Mouse (Mus musculus): ENCODE measurements around the gene Nfkbil1.
"Not testable (repeated sequence)": the region's sequence is repeated elsewhere in the genome, so short reads cannot be mapped to it uniquely, and the experiment has no call there.

Gene Nfkbil1

DNA sequence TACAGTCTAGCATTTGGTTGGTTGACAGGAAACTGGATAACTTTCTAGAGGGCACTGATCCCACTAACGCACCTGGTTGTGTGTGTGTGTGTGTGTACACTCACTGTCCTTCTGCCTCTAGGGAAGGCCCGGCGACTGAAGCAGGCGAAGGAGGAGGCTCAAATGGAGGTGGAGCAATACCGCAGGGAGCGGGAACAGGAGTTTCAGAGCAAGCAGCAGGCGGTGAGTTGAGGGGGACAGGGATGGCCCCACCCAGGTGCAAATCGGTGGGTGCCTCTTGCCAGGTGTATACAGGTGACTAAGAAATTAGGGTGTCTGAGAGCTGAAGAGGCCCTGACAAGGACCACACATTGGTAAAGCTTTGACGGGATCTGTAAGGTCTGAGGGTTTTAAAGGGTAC is 1.4 kb upstream of the Nfkbil1 start:
- DNase-seq (ENCODE audit: low read depth): no peak

DNA sequence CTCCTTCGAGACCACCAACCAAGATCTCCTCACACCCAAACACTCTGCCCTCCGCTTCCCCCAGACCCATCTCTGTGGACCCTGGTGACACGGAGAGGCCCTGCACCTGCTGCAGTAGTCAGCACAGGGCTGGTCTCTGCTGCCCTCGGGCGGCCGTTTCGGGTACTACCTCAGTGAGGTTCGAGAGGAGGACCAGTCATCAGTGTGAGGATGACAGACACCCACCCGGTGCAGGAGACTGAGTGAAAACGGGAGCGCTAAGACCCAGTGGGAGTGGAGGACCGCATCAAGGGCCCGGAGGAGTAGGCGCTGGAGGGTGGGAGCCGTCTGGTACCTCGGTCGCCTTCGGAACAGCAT is 776 bp upstream of the Nfkbil1 start:
- DNase-seq (ENCODE audit: low read depth): peak; percentile 95

GRCm38 (mm10) chr17:35234903-35235302 is 689 bp downstream of the Nfkbil1 start:
- DNase-seq (ENCODE audit: low read depth): peak; percentile 69

DNA sequence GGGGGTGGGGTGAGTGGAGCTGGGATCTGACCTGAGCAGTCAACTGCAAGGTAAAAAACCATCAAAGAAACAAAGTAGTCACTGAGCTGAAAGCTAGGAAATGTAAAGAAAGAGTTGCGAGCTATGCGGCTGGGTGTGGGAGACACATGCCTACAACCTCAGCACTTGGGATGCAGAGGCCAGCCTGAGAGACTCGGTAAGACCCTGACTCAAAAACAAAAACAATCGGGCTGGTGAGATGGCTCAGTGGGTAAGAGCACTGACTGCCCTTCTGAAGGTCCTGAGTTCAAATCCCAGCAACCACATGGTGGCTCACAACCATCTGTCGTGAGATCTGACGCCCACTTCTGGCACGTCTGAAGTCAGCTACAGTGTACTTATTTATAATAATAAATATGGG is 1.5 kb downstream of the Nfkbil1 start:
- DNase-seq (ENCODE audit: low read depth): not testable (repeated sequence)

DNA sequence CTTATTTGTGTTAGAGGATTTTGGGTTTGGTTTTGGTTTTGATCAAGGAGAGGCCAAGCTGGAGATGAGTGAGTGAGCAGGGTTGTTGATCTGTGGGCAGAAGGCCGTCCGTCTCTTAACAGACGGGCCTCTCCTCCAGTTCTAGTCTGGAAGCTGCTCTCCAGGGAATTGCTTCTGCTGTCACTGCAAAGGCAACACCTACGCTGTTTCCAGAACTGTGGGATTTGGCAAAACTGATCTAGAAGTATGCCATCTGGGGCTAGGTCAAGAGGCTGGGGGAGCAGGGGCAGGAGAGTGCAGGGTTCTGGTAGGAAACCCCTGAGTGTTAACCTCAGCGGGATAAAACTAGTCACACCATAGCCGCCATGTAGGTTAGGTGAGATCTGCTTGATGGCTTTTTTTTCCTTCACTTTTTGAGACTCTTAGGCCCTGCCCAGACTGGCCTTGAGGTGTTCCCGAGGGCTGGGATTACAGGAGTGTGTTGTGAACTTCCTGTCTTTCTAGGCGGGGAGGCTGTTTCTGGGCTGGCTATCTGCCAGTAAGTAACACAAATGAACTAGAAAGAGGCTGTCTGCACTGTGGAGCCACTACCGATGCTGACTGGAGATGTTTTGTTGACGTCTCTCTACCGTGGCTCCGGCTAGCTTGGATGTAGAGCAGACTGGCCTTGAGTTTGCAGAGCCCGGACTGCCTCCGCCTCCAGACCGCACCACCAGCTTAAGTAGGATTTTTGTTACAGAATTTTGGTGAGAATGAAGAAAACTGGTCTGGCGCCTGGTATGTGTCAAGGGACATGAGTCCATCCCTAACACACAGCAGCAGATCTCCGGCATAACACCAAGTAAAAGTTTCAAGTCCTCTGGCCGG is 2.2 kb downstream of the Nfkbil1 start, which contains the start of gene Atp6v1g2:
Gene Atp6v1g2 (plus strand): TSS at position 547 of the 867 bp plus-strand sequence.
- DNase-seq (ENCODE audit: low read depth): no peak

GRCm38 (mm10) chr17:35232659-35233058 is 2.9 kb downstream of the Nfkbil1 start:
- no peak for DNase-seq (ENCODE audit: low read depth)

GRCm38 (mm10) chr17:35232043-35232442 is 3.5 kb downstream of the Nfkbil1 start:
- DNase-seq (ENCODE audit: low read depth): peak; percentile 93

DNA sequence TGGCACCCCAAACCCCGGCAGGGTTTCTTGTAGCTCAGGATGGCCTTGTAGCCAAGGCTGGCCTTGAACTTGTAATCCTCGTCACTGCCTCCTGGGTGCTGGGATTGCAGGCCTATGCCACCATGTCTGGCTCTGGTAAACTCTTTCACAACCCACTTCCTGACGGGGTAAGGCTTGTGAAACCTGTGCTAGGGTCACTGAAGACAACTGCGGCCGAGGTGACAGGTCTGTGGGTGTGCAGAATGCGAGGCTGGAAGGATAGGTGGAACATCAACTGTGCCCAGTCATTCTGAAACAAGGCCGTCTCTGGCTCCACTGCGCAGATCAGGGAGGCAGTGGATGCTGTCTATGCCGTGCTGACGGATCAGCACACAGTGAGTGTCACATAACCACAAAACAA is 4.6 kb downstream of the Nfkbil1 start:
- no peak for DNase-seq (ENCODE audit: low read depth)

DNA sequence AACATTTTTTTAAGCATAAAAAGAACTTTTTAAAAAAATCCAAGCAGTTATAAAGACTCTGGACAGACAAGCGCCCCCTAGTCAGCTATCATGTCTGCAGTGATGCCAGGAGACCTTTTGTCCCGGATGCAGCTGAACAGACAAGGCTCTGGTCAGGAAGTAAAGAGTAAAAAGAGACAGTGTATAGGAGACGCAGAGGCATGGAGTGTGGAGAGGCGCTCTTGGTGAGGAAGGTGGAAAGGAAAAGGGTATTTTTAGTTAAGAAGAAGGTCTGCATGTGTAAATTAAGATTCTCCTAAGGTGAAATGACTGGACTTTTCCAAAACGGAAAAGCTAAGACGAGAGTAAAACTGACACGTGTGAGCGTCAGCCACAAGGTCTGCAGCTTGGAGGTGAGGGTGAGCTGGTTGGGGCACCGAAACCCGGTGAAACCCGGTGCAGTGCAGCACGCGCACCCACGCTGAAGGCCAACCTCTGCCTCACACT is 9.0 kb downstream of the Nfkbil1 start:
- DNase-seq (ENCODE audit: low read depth): no peak

DNA sequence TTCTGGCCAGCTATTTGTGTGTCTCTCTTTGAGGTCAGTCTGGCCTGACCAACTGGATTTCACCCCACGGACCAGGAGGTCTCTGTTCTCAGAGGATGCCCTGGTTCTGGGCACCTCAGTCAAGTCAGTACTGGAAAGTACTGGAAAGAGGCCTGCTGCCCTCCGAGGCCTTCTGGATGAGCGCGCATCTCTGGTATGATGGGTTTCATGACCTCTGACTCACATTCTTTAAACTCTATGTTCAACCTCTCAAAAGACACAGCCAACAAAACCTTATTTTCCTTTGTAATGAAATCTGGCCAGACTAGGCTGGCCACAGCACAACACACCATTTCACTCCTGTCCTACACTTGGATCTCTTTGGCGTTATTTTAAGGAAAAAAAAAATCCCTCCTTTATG is 10.1 kb downstream of the Nfkbil1 start:
- DNase-seq (ENCODE audit: low read depth): peak; percentile 69

DNA sequence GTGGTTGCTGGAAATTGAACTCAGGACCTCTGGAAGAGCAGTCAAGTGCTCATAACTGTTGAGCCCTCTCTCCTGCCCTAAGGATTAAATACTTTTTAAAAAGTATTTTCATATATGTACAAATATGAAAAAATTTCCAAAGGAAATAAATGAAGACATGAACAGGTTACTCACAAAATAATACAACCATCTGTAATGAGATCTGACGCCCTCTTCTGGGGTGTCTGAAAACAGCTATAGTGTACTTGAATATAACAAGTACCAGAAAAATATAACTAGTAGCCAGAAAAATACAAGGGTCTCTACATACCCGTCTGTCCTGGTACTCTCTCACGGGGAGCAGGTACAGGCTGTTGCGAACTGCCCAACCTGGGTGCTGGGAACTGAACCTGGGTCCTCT is 11.0 kb downstream of the Nfkbil1 start:
- no peak for DNase-seq (ENCODE audit: low read depth)

DNA sequence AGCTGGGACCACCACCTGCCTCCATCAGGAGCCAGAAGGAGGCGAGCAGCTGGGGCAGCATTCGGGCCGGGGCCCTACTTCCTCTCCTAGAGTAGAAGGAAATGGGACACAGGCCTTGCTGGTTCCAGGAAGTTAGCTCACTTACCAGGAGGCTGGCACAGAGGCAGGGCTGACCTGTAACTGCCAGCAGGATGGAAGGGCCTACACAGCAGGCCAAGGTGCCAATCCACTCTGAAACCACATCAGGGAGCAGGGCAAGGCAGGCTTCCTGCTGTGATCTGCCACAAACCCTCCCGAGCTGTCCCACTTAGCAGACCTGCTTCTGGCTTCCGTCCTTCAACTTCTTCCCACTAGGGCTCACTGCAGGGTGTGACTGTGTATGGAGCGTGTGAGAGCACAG is 13.3 kb downstream of the Nfkbil1 start:
- DNase-seq (ENCODE audit: low read depth): no peak

DNA sequence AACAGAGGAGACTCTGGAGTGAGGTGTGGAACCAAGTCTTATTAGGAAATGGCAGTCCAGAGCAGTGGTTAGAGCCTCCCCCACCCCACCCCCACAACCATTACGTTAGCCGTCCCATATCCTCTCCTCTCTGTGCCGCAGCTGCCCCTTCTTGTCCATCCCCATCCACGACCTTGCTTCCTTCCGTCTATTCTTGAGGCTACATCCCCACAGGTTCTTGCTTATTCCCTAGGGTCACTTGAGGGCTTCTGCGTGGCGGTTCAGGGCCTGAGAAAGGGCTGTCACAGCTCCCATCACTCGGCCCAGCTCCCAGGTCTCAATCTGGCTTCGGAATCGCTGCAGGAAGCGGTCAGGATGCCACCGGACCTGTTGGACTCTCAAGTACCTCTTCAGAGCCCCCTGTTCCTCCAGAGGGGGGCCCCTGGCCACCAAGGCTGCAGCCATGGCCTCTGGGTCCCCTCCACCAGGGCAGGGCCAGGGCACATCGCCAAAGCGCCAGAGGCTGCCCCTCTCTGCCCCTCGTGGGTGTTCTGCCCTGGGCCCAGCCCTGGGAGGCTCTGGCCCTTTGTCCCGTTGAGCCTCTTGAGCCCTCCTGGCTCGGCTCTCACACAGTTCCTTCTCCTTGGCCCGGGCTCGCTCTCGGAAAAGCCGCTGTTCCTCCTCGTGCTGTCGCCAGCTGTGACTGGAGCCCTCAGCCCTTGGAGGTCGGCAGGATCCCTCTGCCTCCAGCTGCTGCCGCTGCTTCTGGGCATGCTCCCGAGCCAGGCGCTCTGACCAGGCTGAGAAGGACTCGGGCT is 15.2 kb downstream of the Nfkbil1 start, which contains the start of gene Gm16181:
Gene Gm16181 (plus strand): TSS at position 679 of the 797 bp plus-strand sequence.
- no peak for DNase-seq (ENCODE audit: low read depth)

DNA sequence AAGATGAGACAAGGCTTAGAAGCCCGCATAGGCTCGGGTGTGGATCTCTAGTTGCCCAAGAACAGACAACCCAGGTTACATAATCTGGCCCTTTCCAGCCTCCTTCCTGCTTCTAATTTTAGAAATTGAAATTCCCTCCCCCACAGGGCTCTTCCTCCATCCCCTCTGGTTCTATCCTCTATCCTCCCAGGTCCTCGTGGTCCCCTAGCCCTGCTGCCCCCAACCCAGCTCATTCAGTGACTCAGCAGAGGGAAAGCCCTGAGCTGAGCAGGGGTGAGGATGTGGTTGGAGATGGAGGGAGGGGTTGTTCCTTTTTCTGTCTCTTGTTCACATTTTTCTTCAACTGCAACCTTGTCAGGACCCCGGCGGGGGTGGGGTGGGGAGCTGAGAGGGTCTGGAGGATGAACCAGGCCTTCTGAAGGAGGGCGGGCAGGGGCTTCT is 16.0 kb downstream of the Nfkbil1 start:
- DNase-seq (ENCODE audit: low read depth): no peak

DNA sequence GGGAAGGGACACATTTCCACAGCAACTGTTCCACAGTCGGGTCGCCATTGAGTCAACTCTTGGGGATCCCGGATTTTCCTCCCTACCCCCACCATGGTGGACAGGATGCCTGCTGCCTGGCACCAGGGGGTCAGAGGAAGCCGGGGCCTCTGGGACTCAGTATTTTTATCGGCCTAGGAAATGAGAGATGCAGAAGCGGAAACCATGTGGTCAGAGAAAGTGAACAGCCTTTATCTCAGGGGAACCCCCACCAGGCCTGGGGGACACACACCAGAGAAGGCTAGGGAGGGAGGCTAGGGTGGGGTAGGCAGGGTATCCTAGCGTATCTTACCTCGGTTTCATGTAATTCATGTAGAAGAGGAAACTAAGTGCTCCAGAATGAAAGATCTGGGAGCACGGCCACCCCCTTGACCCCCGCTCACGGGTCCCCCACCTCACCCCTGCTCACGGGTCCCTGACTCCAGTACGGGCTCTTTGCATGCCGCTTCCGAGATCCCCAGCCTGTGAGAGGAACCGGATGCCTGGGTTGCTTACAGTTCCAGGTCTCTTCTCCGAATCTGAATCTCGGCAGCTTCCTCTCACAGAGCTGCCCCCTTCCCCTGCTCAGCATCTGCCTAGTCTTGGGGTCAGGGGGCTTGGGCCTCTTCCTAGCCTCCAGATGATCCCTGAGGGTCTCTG is 16.9 kb downstream of the Nfkbil1 start:
- no peak for DNase-seq (ENCODE audit: low read depth)

DNA sequence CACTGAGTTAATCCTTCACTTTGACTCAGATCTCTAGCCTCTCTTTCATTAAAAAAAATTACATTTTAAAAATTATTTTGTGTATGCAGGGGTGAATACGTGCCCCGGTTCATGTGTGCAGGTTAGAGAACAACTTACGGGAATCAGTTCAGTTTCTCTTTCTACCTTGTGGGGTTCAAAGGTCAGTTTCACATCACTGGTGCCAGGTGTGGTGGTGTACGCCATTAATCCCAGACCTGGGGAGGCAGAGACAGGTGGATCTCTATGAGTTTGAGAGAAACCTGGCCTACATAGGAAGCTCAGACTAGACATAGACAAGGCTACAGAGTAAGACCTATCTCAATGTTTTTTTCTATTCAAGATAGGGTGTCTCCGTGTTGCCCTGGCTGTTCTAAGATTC is 22.5 kb downstream of the Nfkbil1 start:
- no peak for DNase-seq (ENCODE audit: low read depth)

GRCm38 (mm10) chr17:35210593-35210992 is 25.0 kb downstream of the Nfkbil1 start:
- no peak for DNase-seq (ENCODE audit: low read depth)

GRCm38 (mm10) chr17:35209785-35210535 is 25.6 kb downstream of the Nfkbil1 start:
- no peak for DNase-seq (ENCODE audit: low read depth)

DNA sequence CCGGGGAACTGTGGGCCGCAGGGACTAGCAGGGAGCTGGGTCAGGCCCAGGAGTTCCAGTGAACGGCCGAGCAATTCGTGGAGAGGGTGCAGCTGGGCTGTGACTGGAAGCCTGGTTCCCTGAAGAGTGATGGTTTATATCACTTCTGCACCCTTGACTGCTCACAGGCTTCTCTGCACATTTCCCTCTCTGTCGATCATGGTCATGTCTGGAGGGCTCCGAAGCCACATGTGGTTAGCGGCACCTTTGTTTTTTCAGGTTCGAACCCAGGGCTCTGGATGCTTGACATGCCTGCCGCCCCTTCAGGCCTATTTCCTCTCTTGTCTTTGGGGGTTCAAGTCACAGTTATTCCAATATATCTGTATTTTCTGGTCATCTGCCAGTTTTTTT is 30.2 kb downstream of the Nfkbil1 start:
- no peak for DNase-seq (ENCODE audit: low read depth)

- no peak for DNase-seq (ENCODE audit: low read depth)
Measured at GRCm38 (mm10) chr17:35204494-35205379, 30.9 kb downstream of the Nfkbil1 start, which contains the start of gene Lta. TSS of gene Lta (minus strand) at chr17:35205351.

Data from NIH3T3 (cell line).